ENCODE assay signal across 9 mouse cellular contexts in genomic region chr2:148408761-148409120, GRCm38 (mm10). TPM values are rescaled to one million over a fixed set of nuclear protein-coding genes. Genes with fewer than 3 reads are reported as not detected.
DNase-seq lines count a peak whose midpoint lies in the region; ATAC-seq and TF ChIP-seq lines count a peak whose summit lies in the region.
"Had no signal": no experiment of that assay in that cellular context is flagged by ENCODE, and none has a peak within 500 bp of the region (broad histone marks: within the 10 kb centered on the region; RNA-seq: fewer than 3 reads in every experiment).

No protein-coding gene starts in this region.

- H3ac ChIP-seq in myocyte (ENCODE audit: control insufficient read depth, insufficient read length): no peak overlapping the region

- WGBS in forebrain, embryonic 16.5 days: 5% methylated on average over 6 of the region's 6 CpGs
- 10% methylated on average over 6 of the region's 6 CpGs for WGBS in forebrain, embryonic 14.5 days
- 7% methylated on average over 6 of the region's 6 CpGs for WGBS in lung, adult 2 months
- 7% methylated on average over 6 of the region's 6 CpGs for WGBS in hindbrain, embryonic 13.5 days

- ATAC-seq in forebrain, embryonic 16.5 days: 0 out of 2 replicates have a peak, but pooled peaks have one; percentile 1
- ATAC-seq in forebrain, embryonic 14.5 days: no peak
- ATAC-seq in hindbrain, embryonic 13.5 days (ENCODE audit: low FRiP score): 0 out of 2 replicates have a peak, but pooled peaks have one; percentile 11

- H3K4me2 ChIP-seq in forebrain, embryonic 16.5 days (ENCODE audit: low read length): no peak overlapping the region
- no peak overlapping the region for H3K4me2 ChIP-seq in forebrain, embryonic 14.5 days (ENCODE audit: low read length)
- H3K4me2 ChIP-seq in hindbrain, embryonic 13.5 days: no peak overlapping the region
- peak overlapping the region; percentile 97 for H3K4me2 ChIP-seq in myocyte (ENCODE audit: low read depth)

- TF ChIP-seq CTCF in lung, adult 2 months (IDR thresholded peaks at IDR 0.05; ENCODE audit: insufficient read depth, low read length): no peak

- H3K4me3 ChIP-seq in forebrain, embryonic 16.5 days (replicated peaks; ENCODE audit: low read length): no peak overlapping the region
- H3K4me3 ChIP-seq in forebrain, embryonic 14.5 days (ENCODE audit: low read depth, low read length): no peak overlapping the region
- peak overlapping the region; percentile 50 for H3K4me3 ChIP-seq in lung, adult 2 months (replicated peaks; ENCODE audit: extremely low read depth, low read depth, low read length)
- H3K4me3 ChIP-seq in hindbrain, embryonic 13.5 days: no peak overlapping the region
- peak overlapping the region; percentile 35 for H3K4me3 ChIP-seq in myocyte

- no peak for TF ChIP-seq POLR2A in lung, adult 2 months (IDR thresholded peaks at IDR 0.05; ENCODE audit: borderline replicate concordance, extremely low read depth, low read depth, low read length)
- TF ChIP-seq POLR2A in myocyte (IDR thresholded peaks at IDR 0.05; ENCODE audit: insufficient read length, low read depth): no peak

- no peak for DNase-seq in forebrain, embryonic 14.5 days (ENCODE audit: low spot score)
- no peak for DNase-seq in lung, adult 2 months
- no peak for DNase-seq in lung, postnatal 4 days
- no peak for DNase-seq in adrenal gland, postnatal 4 days (ENCODE audit: low spot score in 2 of 2)
- DNase-seq in gastrocnemius, postnatal 25 days: no peak

- no peaks in the 10 kb centered on the region for H3K36me3 ChIP-seq in forebrain, embryonic 16.5 days (ENCODE audit: control insufficient read depth, insufficient read depth)
- H3K36me3 ChIP-seq in forebrain, embryonic 14.5 days (ENCODE audit: control insufficient read depth, insufficient read depth, low read length): no peaks in the 10 kb centered on the region
- H3K36me3 ChIP-seq in hindbrain, embryonic 13.5 days: no peaks in the 10 kb centered on the region
- no peaks in the 10 kb centered on the region for H3K36me3 ChIP-seq in myocyte (ENCODE audit: control insufficient read depth, insufficient read depth)

- no peak overlapping the region for H3K9ac ChIP-seq in forebrain, embryonic 16.5 days (replicated peaks; ENCODE audit: low read depth, low read length)
- no peak overlapping the region for H3K9ac ChIP-seq in forebrain, embryonic 14.5 days (ENCODE audit: low read length)
- H3K9ac ChIP-seq in hindbrain, embryonic 13.5 days: no peak overlapping the region

- peaks cover 23% of the 10 kb centered on the region for H3K4me1 ChIP-seq in forebrain, embryonic 16.5 days (replicated peaks; ENCODE audit: control insufficient read depth, insufficient read depth, low read length)
- peaks cover 11% of the 10 kb centered on the region; the same call in 1 of the 2 replicates for H3K4me1 ChIP-seq in forebrain, embryonic 14.5 days (ENCODE audit: control insufficient read depth, insufficient read depth, low read length)
- H3K4me1 ChIP-seq in lung, adult 2 months (ENCODE audit: control insufficient read depth, insufficient read depth, low read length): no peaks in the 10 kb centered on the region
- peaks cover 30% of the 10 kb centered on the region for H3K4me1 ChIP-seq in hindbrain, embryonic 13.5 days (replicated peaks)

- H3K27me3 ChIP-seq in forebrain, embryonic 16.5 days (replicated peaks; ENCODE audit: control insufficient read depth, insufficient read depth, low read length): peaks cover 30% of the 10 kb centered on the region
- peaks cover 35% of the 10 kb centered on the region for H3K27me3 ChIP-seq in forebrain, embryonic 14.5 days (replicated peaks; ENCODE audit: control insufficient read depth, insufficient read depth, low read length)
- H3K27me3 ChIP-seq in hindbrain, embryonic 13.5 days: peaks cover 56% of the 10 kb centered on the region
- H3K27me3 ChIP-seq in myocyte (ENCODE audit: control insufficient read depth, insufficient read depth, insufficient read length): no peaks in the 10 kb centered on the region

- H3K79me2 ChIP-seq in myocyte (ENCODE audit: control insufficient read depth, insufficient read depth): no peaks in the 10 kb centered on the region

- H3K9me3 ChIP-seq in forebrain, embryonic 16.5 days (ENCODE audit: control insufficient read depth, low read length): no peaks in the 10 kb centered on the region
- H3K9me3 ChIP-seq in forebrain, embryonic 14.5 days (replicated peaks; ENCODE audit: control insufficient read depth, low read length): no peaks in the 10 kb centered on the region
- no peaks in the 10 kb centered on the region for H3K9me3 ChIP-seq in hindbrain, embryonic 13.5 days

- H3K27ac ChIP-seq in forebrain, embryonic 16.5 days (ENCODE audit: low read length): no peak overlapping the region
- no peak overlapping the region for H3K27ac ChIP-seq in forebrain, embryonic 14.5 days (ENCODE audit: low read depth, low read length)
- H3K27ac ChIP-seq in hindbrain, embryonic 13.5 days: no peak overlapping the region

TF ChIP-seq in myocyte, 11 proteins besides CTCF, POLR2A, EP300 and RAD21:
- TF ChIP-seq MYOG (IDR thresholded peaks at IDR 0.05; ENCODE audit: control insufficient read depth in 1 of 3, insufficient read depth in 1 of 3, insufficient read length in 2 of 3, low read depth in 2 of 3) (no peak), REST (IDR thresholded peaks at IDR 0.05; ENCODE audit: insufficient read depth, insufficient read length) (no peak), POLR2AphosphoS2 (IDR thresholded peaks at IDR 0.05; ENCODE audit: insufficient read length, low read depth) (no peak), MAX (IDR thresholded peaks at IDR 0.05; ENCODE audit: low read depth) (no peak), CEBPB (IDR thresholded peaks at IDR 0.05; ENCODE audit: insufficient read depth, poor library complexity, severe bottlenecking) (no peak), TCF3 (IDR thresholded peaks at IDR 0.05; ENCODE audit: insufficient read length, low read depth) (no peak), TCF12 (IDR thresholded peaks at IDR 0.05; ENCODE audit: insufficient read depth, poor library complexity, severe bottlenecking) (no peak), E2F4 (IDR thresholded peaks at IDR 0.05; ENCODE audit: insufficient read depth) (no peak), USF1 (IDR thresholded peaks at IDR 0.05; ENCODE audit: low read depth) (no peak), SRF (IDR thresholded peaks at IDR 0.05; ENCODE audit: control insufficient read depth, insufficient read length, low read depth) (no peak), MYOD1 (IDR thresholded peaks at IDR 0.05; ENCODE audit: control insufficient read depth in 1 of 3, insufficient read length in 2 of 3, low read depth in 2 of 3) (no peak)

RNA-seq across cellular contexts. Expression of gene Thbd, which starts 0.8 kb away (rescaled TPM):
- polyA plus RNA-seq in forebrain, embryonic 16.5 days (2015; fragmentation: Nextera tagmentation; extraction: Ambion mirVana): 7.3 and 10.4 TPM in 2 replicates
- polyA plus RNA-seq in forebrain, embryonic 14.5 days (2014; fragmentation: Nextera tagmentation; extraction: Ambion mirVana): 7.2 and 9.0 TPM in 2 replicates
- polyA plus RNA-seq in lung, adult 2 months (2012; rRNA removed): 550 and 598 TPM in 2 replicates
- 8.8 and 10.3 TPM in 2 replicates for polyA plus RNA-seq in hindbrain, embryonic 13.5 days (2015; fragmentation: Nextera tagmentation; extraction: Ambion mirVana)
- 4.1 TPM for polyA plus RNA-seq in myocyte (2012; fragmentation: generic; extraction: Trizol)
- total RNA-seq in adrenal gland, postnatal 4 days (2021): 10 to 100 TPM; 22.9 to 25.2 TPM
- total RNA-seq in gastrocnemius, postnatal 25 days (2021): 10 to 100 TPM; 16.6 to 19.5 TPM

RNA-seq across cellular contexts. Expression of gene Sstr4, which starts 13.6 kb away (rescaled TPM):
- polyA plus RNA-seq in forebrain, embryonic 16.5 days (2015; fragmentation: Nextera tagmentation; extraction: Ambion mirVana): 1.6 and 2.1 TPM in 2 replicates
- 1.7 and 2.5 TPM in 2 replicates for polyA plus RNA-seq in forebrain, embryonic 14.5 days (2014; fragmentation: Nextera tagmentation; extraction: Ambion mirVana)
- polyA plus RNA-seq in lung, adult 2 months (2012; rRNA removed): 8.3 and 10.8 TPM in 2 replicates
- polyA plus RNA-seq in hindbrain, embryonic 13.5 days (2015; fragmentation: Nextera tagmentation; extraction: Ambion mirVana): 2.1 and 2.5 TPM in 2 replicates
- polyA plus RNA-seq in myocyte (2012; fragmentation: generic; extraction: Trizol): not detected
- under 1 TPM; 0.62 to 0.71 TPM for total RNA-seq in adrenal gland, postnatal 4 days (2021)
- total RNA-seq in gastrocnemius, postnatal 25 days (2021): under 1 TPM; 0.18 to 0.19 TPM
- polyA plus RNA-seq: thymus, postnatal 0 days had no signal

RNA-seq across cellular contexts. Expression of gene Cd93, which starts 34.6 kb away (rescaled TPM):
- 7.4 and 7.5 TPM in 2 replicates for polyA plus RNA-seq in forebrain, embryonic 16.5 days (2015; fragmentation: Nextera tagmentation; extraction: Ambion mirVana)
- 8.5 and 8.6 TPM in 2 replicates for polyA plus RNA-seq in forebrain, embryonic 14.5 days (2014; fragmentation: Nextera tagmentation; extraction: Ambion mirVana)
- polyA plus RNA-seq in lung, adult 2 months (2012; rRNA removed): 81.8 and 82.1 TPM in 2 replicates
- 7.4 and 8.2 TPM in 2 replicates for polyA plus RNA-seq in hindbrain, embryonic 13.5 days (2015; fragmentation: Nextera tagmentation; extraction: Ambion mirVana)
- polyA plus RNA-seq in myocyte (2012; fragmentation: generic; extraction: Trizol): 0.12 TPM
- total RNA-seq in adrenal gland, postnatal 4 days (2021): 10 to 100 TPM; 65.8 to 67.5 TPM
- 10 to 100 TPM; 19.4 to 23.0 TPM for total RNA-seq in gastrocnemius, postnatal 25 days (2021)

Comparison
In these comparisons a context has a peak if more than half of its experiments do, and no peak if none do; other contexts are left out.
1. H3K4me3 ChIP-seq: peak in lung, adult 2 months (single experiment) and myocyte (single experiment); none in forebrain, embryonic 16.5 days (single experiment), forebrain, embryonic 14.5 days (single experiment) and hindbrain, embryonic 13.5 days (single experiment).
2. RNA of gene Thbd, which starts 0.8 kb away (polyA plus RNA-seq): 550 to 598 TPM in lung, adult 2 months; 8.8 to 10.3 TPM in hindbrain, embryonic 13.5 days, 7.3 to 10.4 TPM in forebrain, embryonic 16.5 days, 7.2 to 9.0 TPM in forebrain, embryonic 14.5 days and 4.1 TPM in myocyte (single experiment); every median in the first group is over 10 times any median in the second.